Mouse (Mus musculus) limb, embryonic 14.5 days (tissue): ENCODE measurements around the gene Gng10. TPM values are rescaled to one million over a fixed set of nuclear protein-coding genes. Genes with fewer than 3 reads are reported as not detected.

Experiments
- ATAC-seq: fragments of 200-750 bp; cut with Nextera tagmentation; 2 replicates; pipeline ENCODE4 v1.8.0; 2017; ENCODE audit warnings: low read depth, moderate number of reproducible peaks, moderate TSS enrichment; ENCODE audit not compliant: low FRiP score
- DNase-seq: peaks from one replicate; pipeline ENCODE4 v3.0.0-alpha.2; 2015; ENCODE audit warnings: low spot score
- H3K27ac ChIP-seq: fragments of 300-500 bp; sonication (generic); replicated peaks from 2 replicates; pipeline ENCODE4 v1.5.1; 2014; ENCODE audit warnings: low read depth, mild to moderate bottlenecking, low read length, moderate library complexity, mixed read lengths
- H3K27me3 ChIP-seq: fragments of 300-500 bp; sonication (generic); 2 replicates; pipeline ENCODE4 v1.6.1; 2014; ENCODE audit warnings: low read length, mixed read lengths; ENCODE audit not compliant: control insufficient read depth, insufficient read depth
- H3K36me3 ChIP-seq: fragments of 300-500 bp; sonication (generic); 2 replicates; pipeline ENCODE4 v1.6.1; 2014; ENCODE audit warnings: mild to moderate bottlenecking, low read length, moderate library complexity, mixed read lengths; ENCODE audit not compliant: control insufficient read depth, insufficient read depth
- H3K4me1 ChIP-seq: fragments of 300-500 bp; sonication (generic); 2 replicates; pipeline ENCODE4 v1.6.1; 2014; ENCODE audit warnings: antibody characterized with exemption, low read length, mixed read lengths; ENCODE audit not compliant: control insufficient read depth, insufficient read depth
- H3K4me2 ChIP-seq: fragments of 300-500 bp; sonication (generic); replicated peaks from 2 replicates; pipeline ENCODE4 v1.6.1; 2014; ENCODE audit warnings: low read depth, mild to moderate bottlenecking, low read length, moderate library complexity; ENCODE audit not compliant: severe bottlenecking
- H3K4me3 ChIP-seq: fragments of 300-500 bp; sonication (generic); replicated peaks from 2 replicates; pipeline ENCODE4 v1.5.1; 2014; ENCODE audit warnings: low read length
- H3K9ac ChIP-seq: fragments of 300-500 bp; sonication (generic); 2 replicates; pipeline ENCODE4 v1.6.1; 2014; ENCODE audit warnings: mild to moderate bottlenecking, low read depth, low read length, moderate library complexity; ENCODE audit not compliant: severe bottlenecking
- H3K9me3 ChIP-seq: fragments of 300-500 bp; sonication (generic); 2 replicates; pipeline ENCODE4 v1.6.1; 2016; ENCODE audit warnings: low read length; ENCODE audit not compliant: control insufficient read depth
- POLR2A ChIP-seq: fragments of 200-500 bp; IDR thresholded peaks from 2 replicates; pipeline ENCODE4 v1.8.0; 2012; ENCODE audit warnings: inconsistent platforms, mild to moderate bottlenecking, moderate library complexity, borderline replicate concordance; ENCODE audit not compliant: insufficient read depth, insufficient read length; ENCODE audit errors: extremely low read depth
- WGBS: fragments of 180-500 bp; shearing (Covaris S2); extraction: QIAGEN DNeasy Blood & Tissue Kit; methylation state at CpG from one replicate; pipeline ENCODE4 v1.1.7; 2014; 5-methylcytosine and 5-hydroxymethylcytosine counted together
- polyA plus RNA-seq, 2 experiments: library from polyadenylated mRNA; depleted of rRNA in 1 of 2; stranded (reverse) in 1 of 2; unstranded in 1 of 2; fragments of >200 nt; fragmentation: Nextera tagmentation in 1 of 2; extraction: Ambion mirVana in 1 of 2; gene quantifications; 2 replicates each; pipeline versions ENCODE4 v1.2.1 to v1.2.3; 2012 to 2014

Gng10 gene
- polyA plus RNA-seq, 2 experiments: 60.9 to 143 TPM

DNA sequence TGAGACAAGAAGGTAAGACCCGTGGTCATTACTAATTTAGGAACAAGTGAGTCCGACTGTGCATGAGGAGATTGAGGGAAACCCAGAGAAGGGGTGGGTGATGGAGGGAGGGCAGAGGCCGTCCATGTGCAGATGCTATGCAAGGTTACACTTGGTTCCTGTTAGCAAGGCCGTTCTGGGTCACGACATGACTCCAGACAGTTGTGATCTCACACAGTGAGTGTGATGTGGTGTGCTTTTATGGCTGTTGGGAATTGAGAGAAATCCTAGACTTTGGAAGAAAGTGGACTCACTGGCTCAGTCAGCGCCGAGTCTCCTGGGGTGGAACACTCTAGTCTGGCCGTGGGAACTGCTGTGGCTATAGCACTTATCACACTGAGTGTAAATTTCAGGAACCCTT lies 28.7 kb upstream of the Gng10 start:
- H3K4me2 ChIP-seq: no peak overlapping the region
- no peak for ATAC-seq
- no peak for DNase-seq
- H3K4me1 ChIP-seq: peaks cover 19% of the 10 kb centered on the region
- H3K27me3 ChIP-seq: no peaks in the 10 kb centered on the region
- no peaks in the 10 kb centered on the region for H3K36me3 ChIP-seq
- TF ChIP-seq POLR2A: no peak
- WGBS: 41% methylated on average over 8 of the region's 8 CpGs
- no peaks in the 10 kb centered on the region for H3K9me3 ChIP-seq
- H3K9ac ChIP-seq: no peak overlapping the region
- H3K27ac ChIP-seq: no peak overlapping the region
- H3K4me3 ChIP-seq: no peak overlapping the region

- ATAC-seq (no peak), DNase-seq (no peak)
- H3K27ac ChIP-seq: no peak overlapping the region
- no peak for TF ChIP-seq POLR2A
- no peak overlapping the region for H3K4me3 ChIP-seq
- H3K36me3 ChIP-seq: no peaks in the 10 kb centered on the region
- H3K9ac ChIP-seq: no peak overlapping the region
- H3K9me3 ChIP-seq: no peaks in the 10 kb centered on the region
- 85% methylated on average over 6 of the region's 6 CpGs for WGBS
- H3K4me2 ChIP-seq: no peak overlapping the region
- H3K4me1 ChIP-seq: peaks cover 19% of the 10 kb centered on the region
- H3K27me3 ChIP-seq: no peaks in the 10 kb centered on the region
Observed at GRCm38 (mm10) chr4:59007016-59007415, 27.9 kb upstream of the Gng10 start.

GRCm38 (mm10) chr4:59007974-59008373 lies 26.9 kb upstream of the Gng10 start:
- H3K9ac ChIP-seq: no peak overlapping the region
- peaks cover 19% of the 10 kb centered on the region for H3K4me1 ChIP-seq
- H3K27ac ChIP-seq: no peak overlapping the region
- TF ChIP-seq POLR2A: no peak
- no peaks in the 10 kb centered on the region for H3K27me3 ChIP-seq
- no peak for ATAC-seq
- H3K36me3 ChIP-seq: no peaks in the 10 kb centered on the region
- no peaks in the 10 kb centered on the region for H3K9me3 ChIP-seq
- DNase-seq: no peak
- no peak overlapping the region for H3K4me3 ChIP-seq
- H3K4me2 ChIP-seq: no peak overlapping the region
- WGBS: 80% methylated on average over 5 of the region's 5 CpGs

- DNase-seq (no peak), ATAC-seq (no peak)
- no peaks in the 10 kb centered on the region; the same call in 1 of the 2 replicates for H3K36me3 ChIP-seq
- no peak for TF ChIP-seq POLR2A
- peaks cover 19% of the 10 kb centered on the region for H3K4me1 ChIP-seq
- 91% methylated on average over 7 of the region's 7 CpGs for WGBS
- no peaks in the 10 kb centered on the region for H3K9me3 ChIP-seq
- no peaks in the 10 kb centered on the region for H3K27me3 ChIP-seq
- H3K9ac ChIP-seq: no peak overlapping the region
- no peak overlapping the region for H3K4me2 ChIP-seq
- H3K27ac ChIP-seq: no peak overlapping the region
- H3K4me3 ChIP-seq: no peak overlapping the region
Observed at GRCm38 (mm10) chr4:59009186-59009585, 25.7 kb upstream of the Gng10 start.

DNA sequence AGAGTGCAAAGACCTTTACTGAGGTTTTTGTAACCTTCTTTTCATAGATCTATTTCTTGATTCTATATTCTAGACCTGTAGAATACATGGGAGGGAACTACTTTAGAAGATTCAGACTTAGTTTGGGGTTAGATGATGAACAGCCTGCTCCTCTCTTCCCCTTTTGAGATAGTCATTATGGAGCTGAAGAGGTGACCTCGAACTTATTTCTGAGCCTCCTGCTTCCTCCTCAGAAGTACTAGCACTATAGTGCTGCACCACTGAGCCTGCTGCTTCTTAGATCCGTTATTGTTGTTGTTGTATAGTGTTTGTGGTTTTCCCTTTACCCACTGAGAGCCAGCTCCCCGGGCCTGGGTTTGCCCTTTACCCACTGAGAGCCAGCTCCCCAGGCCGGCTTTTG lies 25.2 kb upstream of the Gng10 start:
- Histone ChIP-seq H3K36me3 (no peaks in the 10 kb centered on the region; the same call in 1 of the 2 replicates), H3K27me3 (no peaks in the 10 kb centered on the region), H3K4me3 (no peak overlapping the region), H3K4me2 (no peak overlapping the region), H3K27ac (no peak overlapping the region), H3K4me1 (peaks cover 17% of the 10 kb centered on the region), H3K9ac (no peak overlapping the region), H3K9me3 (no peaks in the 10 kb centered on the region)
- WGBS: 79% methylated on average over 4 of the region's 4 CpGs
- no peak for ATAC-seq
- no peak for TF ChIP-seq POLR2A
- DNase-seq: no peak

DNA sequence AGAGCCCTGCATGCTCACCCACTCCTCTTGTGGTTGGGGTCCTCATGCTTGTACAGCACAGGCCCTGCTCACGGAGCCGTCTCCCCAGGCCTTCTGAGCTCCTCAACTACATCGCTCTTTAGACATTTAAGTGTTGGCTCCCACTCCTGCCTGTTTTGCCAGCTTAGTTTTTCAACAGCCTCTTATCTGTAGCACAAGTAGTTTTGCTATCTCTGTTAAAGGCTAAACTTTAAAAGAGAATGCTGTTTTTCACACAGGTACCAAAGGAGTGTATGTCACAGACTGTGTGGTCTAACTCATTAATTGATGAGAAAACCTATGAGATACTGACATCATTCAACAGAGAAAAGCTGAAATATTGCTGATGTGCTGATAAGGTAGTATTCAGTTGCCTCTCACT lies 23.4 kb upstream of the Gng10 start:
- no peak overlapping the region for H3K27ac ChIP-seq
- WGBS: 79% methylated on average over 3 of the region's 3 CpGs
- H3K4me2 ChIP-seq: no peak overlapping the region
- peaks cover 2% of the 10 kb centered on the region; the same call in 1 of the 2 replicates for H3K4me1 ChIP-seq
- no peak for TF ChIP-seq POLR2A
- H3K36me3 ChIP-seq: peaks cover under 1% of the 10 kb centered on the region
- H3K27me3 ChIP-seq: no peaks in the 10 kb centered on the region
- no peak overlapping the region for H3K9ac ChIP-seq
- H3K4me3 ChIP-seq: no peak overlapping the region
- DNase-seq: no peak
- no peaks in the 10 kb centered on the region for H3K9me3 ChIP-seq
- ATAC-seq: no peak
